Mouse (Mus musculus): Measurements from ENCODE around the gene Dhps. TPM values are rescaled to one million over a fixed set of nuclear protein-coding genes. Genes with fewer than 3 reads are reported as not detected.

The Dhps gene
- total RNA-seq (2017): 35.9 to 75.4 TPM (median 50.0 TPM) in 3 replicates

DNA sequence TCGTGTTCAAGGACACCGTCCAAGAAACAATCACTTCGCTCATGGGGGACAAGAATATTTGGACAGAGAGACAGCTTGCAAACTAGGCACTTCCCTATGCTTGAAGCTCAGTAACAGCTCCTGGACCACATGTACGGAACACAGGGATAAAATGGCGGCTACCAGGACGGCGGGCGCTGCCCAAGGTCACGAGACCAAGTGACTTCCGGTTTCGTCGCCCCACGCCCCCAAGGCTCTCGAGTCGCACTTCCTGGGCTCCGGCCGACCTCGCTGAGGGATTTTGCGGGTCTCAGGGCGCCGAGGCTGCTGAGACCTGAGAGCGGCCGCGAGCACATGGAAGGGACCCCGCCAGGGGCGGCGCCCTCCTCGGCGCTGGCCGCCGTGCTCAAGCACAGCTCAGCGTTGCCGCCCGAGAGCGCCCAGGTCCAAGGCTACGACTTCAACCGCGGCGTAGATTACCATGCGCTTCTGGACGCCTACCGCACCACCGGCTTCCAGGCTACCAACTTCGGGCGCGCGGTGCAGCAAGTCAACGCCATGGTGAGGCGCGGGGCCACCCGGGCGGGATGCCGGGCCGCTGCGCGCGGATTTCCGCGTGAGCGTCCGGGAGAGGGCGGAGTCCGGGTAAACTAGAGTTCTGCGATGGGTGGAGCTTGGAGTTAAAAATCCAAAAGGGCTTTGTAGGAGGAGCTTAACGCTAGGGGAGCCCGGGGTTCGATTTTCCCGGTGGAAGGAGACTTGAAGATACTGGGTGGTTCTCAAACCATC lies at the start of gene Dhps:
TSS of gene Dhps (plus strand) at position 244 of the 768 bp plus-strand sequence.
- peak; percentile 82 for ATAC-seq (replicated peaks; ENCODE audit: insufficient number of reproducible peaks, low FRiP score, low TSS enrichment, poor library complexity, severe bottlenecking)

DNA sequence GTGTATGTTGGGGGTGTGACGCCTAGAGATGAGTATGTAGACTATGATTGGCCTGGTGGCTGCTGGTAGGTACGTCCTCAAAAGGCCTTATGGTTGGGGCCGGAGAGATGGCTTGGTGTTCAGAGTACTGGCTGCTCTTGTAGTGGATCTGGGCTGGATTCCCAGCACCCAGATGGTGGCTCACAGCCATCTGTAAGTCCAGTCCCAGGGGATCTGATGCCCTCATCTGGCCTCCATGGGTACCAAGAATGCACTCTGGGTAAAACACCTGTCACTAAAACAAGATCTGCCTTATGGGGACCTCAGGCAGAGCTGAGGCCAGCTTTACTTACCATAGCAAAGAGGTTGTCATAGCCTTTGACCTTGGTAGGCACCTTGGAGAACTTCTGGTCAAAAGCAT lies 47.7 kb upstream of the Dhps start:
- ATAC-seq (replicated peaks; ENCODE audit: insufficient number of reproducible peaks, low FRiP score, low TSS enrichment, poor library complexity, severe bottlenecking): no peak

DNA sequence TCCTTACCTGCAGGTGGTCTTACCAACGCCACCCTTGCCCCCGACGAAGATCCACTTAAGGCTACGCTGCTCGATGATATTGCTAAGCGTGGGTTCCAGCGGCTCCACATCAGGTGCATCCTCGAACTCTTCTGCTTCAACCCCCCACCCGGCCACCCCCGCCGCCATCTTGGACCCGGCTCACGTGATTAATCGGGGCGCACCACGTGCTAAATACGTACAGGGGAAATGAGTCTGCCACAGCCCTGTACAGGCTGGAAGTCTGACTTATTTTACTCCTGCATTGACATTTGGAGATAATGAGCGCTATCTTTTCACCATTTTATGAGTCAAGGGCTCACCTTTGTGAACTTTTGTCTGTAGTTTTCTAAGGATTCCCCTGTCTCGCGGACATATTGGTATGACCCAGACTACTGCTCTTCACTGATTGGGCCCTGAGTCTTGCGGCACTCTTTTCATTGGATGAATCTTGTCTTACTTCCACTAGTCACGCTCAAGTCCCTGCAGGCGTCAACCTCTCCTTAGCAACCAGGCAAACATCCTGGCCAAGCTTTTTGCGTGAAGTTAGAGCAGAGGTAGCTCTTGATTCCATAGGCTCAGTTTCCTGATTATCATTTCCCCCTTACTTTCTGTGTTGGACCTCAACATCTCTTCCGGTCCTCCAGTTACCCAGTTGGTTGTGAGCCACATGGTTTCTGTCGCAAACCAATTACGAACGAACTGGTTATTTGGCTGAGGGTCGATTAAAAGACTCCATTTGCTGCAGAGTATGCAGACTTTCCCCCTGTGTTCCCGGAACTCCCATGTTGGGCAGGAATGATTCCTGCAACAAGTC lies 46.2 kb upstream of the Dhps start, which contains the start of gene Asna1:
TSS of gene Asna1 (minus strand) at position 184 of the 835 bp plus-strand sequence.
- peak; percentile 86 for ATAC-seq (replicated peaks; ENCODE audit: insufficient number of reproducible peaks, low FRiP score, low TSS enrichment, poor library complexity, severe bottlenecking)

DNA sequence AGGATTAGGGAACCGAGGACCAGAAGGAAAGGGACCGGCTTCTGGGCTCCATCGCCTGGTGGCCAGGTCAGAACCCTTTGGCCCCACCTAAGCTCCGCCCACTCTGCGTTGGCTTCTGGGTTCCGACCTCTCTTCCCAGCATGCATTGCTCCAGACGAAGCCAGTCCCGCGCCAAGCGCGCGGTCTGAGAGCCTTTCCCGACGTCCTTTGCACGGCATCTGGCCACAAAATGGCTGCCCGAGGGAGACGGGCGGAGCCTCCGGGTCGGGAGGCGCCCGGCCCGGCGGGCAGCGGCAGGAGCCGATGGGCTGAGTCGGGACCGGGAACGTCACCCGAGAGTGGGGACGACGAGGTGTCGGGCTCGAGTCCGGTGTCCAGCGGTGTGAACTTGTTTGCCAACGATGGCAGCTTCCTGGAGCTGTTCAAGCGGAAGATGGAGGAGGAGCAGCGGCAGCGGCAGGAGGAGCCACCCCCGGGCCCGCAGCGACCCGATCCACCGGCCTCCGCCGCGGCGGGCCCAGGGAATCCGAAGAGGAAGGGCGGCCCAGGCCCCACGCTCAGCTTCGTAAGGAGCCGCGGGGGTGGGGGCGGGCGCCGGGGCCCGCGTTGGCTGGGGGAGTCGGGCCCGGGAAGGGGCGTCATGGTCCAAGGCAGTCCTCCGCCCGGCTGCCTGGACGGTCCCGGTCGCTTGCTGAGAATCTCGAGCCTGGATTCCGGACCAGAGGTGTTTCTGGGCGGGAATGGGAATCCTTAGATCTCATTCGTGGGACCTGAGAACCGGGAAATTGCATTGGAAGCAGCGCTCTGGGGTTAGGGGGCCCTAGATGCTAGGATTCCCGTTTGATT lies 44.7 kb upstream of the Dhps start, which contains the start of gene Trir:
TSS of gene Trir (plus strand) at position 154 of the 846 bp plus-strand sequence.
- ATAC-seq (replicated peaks; ENCODE audit: insufficient number of reproducible peaks, low FRiP score, low TSS enrichment, poor library complexity, severe bottlenecking): peak; percentile 88

DNA sequence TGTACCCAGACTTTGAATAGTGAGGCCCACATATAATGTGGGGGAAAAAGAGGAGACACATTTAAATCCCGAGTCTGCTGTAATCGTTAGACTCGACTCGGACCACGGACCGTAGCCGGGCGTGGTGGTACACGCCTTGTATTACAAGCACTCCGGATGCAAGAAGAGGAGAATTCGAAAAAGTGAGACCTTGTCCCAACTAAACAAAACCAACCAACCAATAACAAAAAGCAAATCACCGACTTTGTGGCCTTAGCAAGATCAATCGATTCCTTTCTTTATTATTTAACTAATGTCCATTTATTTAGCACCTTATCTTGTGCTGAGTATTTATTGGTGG lies 44.1 kb upstream of the Dhps start:
- no peak for ATAC-seq (replicated peaks; ENCODE audit: insufficient number of reproducible peaks, low FRiP score, low TSS enrichment, poor library complexity, severe bottlenecking)

DNA sequence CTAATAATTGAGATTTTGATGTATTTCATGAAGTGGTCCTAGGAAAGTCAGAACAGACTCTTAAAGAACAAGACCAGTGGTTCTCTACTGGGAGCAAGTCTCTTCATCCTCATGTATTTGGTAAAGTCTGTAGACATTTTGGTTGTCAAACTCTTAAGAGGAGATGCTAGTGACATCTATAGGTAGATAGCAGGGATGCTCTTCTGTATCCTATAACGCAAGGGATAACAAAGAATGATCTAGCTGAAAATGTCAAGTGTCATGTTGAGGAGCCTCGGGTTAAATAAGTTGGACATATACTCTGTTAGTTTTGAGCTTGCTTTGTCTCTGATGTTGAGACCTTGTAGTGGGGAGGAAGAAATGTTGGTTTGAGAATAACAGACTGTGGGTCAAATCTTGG lies 43.6 kb upstream of the Dhps start:
- no peak for ATAC-seq (replicated peaks; ENCODE audit: insufficient number of reproducible peaks, low FRiP score, low TSS enrichment, poor library complexity, severe bottlenecking)

DNA sequence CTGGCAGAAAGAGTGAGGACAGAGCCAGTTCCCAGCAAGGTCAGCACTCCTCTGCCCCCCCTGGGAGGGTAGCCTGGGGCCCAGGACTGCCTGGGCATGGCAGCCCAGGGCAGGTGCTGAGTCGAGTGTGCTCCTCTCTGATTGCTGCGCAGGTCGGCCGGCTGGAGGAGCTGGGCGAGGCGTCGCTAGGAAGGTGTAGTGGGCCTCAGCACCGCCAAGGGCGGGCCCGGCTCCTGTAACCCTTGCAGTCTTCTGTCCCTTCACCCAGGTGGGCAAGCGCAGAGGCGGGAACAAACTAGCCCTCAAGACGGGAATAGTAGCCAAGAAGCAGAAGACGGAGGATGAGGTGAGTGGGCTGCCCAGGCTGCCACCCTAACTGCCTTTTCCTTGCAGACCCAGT lies 42.3 kb upstream of the Dhps start:
- no peak for ATAC-seq (replicated peaks; ENCODE audit: insufficient number of reproducible peaks, low FRiP score, low TSS enrichment, poor library complexity, severe bottlenecking)

DNA sequence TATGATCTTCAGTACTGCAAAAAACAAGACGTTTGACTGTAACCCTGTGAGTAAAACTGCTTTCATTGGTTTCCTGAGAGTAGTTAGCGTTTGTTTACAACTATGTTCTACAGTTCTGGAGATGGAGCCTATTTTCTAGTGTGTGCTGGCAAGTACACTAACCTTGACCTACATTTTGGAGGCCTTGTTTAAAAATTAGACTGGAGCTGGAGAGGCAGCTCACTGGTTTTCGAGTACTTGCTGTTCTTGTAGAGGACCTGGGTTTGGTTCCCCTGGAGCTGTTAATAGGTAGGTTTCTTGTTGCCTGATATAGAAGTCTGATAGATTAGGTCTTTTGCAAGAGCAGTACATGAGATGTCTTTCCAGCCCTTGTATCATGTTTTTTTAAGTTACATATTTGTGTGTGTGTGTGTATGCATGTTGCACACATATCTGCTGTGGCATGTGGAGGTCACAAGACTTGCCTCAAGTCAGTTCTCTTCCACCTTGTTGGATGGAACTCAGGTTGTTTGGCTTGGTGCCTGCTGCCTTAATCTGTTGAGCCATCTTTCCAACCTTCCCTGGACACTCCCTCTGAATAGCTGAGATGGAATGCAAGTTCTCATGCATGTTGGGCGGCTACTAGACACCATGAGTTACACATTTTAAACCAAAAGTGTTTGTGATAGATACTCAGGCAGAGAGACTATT lies 38.8 kb upstream of the Dhps start:
- ATAC-seq (replicated peaks; ENCODE audit: insufficient number of reproducible peaks, low FRiP score, low TSS enrichment, poor library complexity, severe bottlenecking): no peak

DNA sequence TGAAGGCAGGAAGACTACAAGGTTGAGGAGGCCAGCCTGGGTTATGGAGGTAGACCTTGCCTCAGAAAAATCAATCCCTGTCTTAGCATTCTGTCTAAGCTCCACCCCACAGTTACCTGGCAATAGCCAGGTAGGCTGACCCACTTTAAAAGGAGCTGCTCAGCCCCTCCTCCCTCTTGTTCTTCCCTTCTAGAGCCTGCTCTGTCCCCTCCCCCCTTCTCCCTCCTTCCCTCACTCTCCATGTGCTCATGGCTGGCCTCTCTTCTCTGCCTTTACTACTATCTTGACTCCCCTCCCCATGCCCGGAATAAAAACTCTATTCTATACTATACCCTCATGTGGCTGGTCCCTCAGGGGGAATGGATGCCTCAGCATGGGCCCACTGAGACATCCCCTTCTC lies 37.7 kb upstream of the Dhps start:
- no peak for ATAC-seq (replicated peaks; ENCODE audit: insufficient number of reproducible peaks, low FRiP score, low TSS enrichment, poor library complexity, severe bottlenecking)

DNA sequence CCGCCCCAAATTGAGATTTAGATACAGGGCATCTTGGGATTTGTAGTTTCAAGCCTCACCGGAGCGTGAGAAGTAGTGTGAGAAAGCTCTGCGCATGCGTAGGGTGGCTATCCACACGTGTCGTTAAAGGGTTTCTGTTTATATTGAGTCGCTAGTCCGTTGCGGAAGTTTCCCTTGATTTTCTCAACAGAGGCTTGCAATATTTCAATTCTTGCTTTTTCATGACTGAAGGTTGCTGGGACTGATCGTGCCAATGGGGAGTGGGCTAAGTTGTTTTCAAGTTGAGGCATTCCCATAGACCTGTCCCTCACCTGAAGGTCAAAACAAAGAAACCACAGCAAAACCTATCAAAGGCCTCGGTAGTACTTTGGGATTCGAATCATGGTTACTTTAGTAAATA lies 36.8 kb upstream of the Dhps start:
- peak; percentile 62; the same call in 1 of the 2 replicates for ATAC-seq (replicated peaks; ENCODE audit: insufficient number of reproducible peaks, low FRiP score, low TSS enrichment, poor library complexity, severe bottlenecking)

DNA sequence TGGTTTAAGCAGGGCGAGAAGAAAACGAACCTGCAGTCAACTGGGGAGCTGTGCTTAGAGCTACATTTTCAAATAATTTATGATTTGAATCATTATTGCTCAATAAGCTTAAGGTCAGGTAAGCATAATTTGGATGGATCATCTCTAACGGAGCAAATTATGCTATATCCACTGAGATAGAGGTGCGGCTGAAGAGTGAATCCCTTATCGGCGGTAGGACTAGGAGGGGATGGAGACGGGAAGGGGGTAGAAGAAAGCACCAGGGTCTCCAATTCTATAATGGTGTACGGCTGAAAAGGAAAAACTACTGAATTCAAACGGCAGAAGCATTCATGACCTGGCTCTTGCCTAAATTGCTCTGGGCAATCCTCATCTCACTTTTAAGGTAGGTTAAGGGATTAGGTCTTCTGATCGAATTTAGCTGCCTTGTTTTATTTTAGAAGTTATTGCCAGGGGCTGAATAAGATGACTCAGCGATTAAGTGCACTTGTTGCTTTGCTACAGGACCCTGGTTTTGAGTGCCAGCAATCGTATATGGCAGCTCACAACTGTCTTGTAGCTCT lies 36.3 kb upstream of the Dhps start:
- no peak for ATAC-seq (replicated peaks; ENCODE audit: insufficient number of reproducible peaks, low FRiP score, low TSS enrichment, poor library complexity, severe bottlenecking)

DNA sequence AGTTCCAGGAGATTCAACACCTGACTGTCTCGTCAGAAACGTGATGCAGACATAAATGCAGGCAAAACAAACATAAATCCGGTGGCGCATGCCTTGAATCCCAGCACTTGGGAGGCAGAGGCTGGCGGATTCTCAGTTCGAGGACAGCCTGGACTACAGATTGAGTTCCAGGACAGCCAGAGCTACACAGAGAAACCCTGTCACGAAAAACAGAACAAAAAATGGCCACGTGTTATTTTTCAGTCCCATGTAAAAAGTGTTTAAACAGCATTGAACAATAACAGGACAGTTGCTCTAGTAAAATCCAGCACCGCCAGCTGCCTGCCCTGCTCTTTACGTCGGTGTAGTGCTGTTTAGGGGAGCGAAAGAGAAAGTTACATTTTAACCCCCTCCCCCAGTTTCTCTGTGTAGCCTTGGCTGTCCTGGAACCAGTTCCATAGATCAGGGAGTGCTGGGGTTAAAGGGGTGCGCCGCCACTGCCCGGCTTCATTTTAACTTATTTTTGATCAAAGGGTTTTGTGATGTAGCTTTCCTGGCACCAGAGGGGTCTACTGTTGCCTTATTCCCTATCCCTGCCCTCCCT lies 35.7 kb upstream of the Dhps start:
- ATAC-seq (replicated peaks; ENCODE audit: insufficient number of reproducible peaks, low FRiP score, low TSS enrichment, poor library complexity, severe bottlenecking): no peak

DNA sequence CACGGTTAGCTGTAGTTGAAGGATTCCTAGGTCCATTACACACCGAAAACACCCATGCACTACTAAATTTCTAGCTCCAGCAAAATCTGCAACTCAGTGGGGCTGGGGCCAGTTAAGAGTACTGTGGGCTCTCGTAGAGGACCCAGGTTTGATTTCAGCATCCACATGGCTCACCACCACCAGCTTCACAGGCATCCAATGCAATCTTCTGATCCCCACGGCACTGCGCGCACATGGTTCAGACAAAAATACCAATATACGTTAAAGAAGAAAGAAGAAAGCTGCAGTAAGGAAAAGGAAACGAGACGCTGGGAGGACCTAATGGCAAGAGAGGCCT lies 35.2 kb upstream of the Dhps start:
- ATAC-seq (replicated peaks; ENCODE audit: insufficient number of reproducible peaks, low FRiP score, low TSS enrichment, poor library complexity, severe bottlenecking): no peak

DNA sequence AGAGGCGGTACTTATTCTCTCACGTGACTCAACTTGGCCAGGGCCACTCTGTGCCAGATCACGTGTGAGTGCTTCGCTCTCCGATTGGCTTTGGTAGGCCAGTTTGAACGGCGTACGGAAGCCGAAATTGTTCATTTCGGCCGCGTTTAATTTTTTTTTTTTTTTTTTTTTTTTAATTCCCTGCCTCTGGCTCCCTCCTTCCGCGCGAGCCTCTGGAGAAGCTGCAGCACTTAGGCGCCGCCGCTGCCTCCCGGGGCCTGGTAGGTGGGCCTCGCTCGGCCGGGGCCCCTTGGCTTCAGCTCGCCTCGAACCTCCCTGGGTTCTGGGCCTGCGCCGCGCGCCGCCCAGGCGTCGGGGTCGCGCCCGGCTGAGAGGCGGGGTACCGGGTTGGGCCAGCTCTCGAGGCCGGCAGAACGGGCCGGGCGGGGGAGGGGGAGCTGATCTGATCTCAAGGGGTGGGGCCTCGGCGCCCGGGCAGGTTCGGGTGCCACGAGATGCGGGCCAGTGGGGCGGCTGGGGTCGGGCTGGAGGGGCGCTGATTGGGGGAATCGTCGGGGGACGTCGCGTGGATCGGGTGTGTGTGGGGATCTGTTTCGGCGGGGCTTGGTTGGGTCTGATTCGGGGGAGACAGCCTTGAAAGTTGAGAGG lies 34.7 kb upstream of the Dhps start, which contains the start of gene Tnpo2:
TSS of gene Tnpo2 (plus strand) at position 198 of the 648 bp plus-strand sequence.
- peak; percentile 89 for ATAC-seq (replicated peaks; ENCODE audit: insufficient number of reproducible peaks, low FRiP score, low TSS enrichment, poor library complexity, severe bottlenecking)

DNA sequence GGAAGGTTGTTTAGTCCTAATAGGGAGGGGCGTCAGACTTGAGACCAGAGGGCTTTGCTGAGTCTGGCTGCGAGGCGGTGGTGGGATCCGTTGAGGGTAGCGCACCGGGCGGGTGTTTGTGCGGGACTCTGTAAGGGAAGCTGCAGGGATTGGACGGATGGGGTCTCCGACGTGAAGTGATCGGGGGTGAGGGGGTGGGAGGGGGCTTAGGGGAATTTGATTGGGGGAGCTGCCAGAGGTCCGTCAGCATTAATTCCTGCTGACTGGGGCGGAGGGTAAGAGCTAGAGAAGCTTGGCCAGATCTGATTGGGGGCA lies 34.2 kb upstream of the Dhps start:
- no peak for ATAC-seq (replicated peaks; ENCODE audit: insufficient number of reproducible peaks, low FRiP score, low TSS enrichment, poor library complexity, severe bottlenecking)

DNA sequence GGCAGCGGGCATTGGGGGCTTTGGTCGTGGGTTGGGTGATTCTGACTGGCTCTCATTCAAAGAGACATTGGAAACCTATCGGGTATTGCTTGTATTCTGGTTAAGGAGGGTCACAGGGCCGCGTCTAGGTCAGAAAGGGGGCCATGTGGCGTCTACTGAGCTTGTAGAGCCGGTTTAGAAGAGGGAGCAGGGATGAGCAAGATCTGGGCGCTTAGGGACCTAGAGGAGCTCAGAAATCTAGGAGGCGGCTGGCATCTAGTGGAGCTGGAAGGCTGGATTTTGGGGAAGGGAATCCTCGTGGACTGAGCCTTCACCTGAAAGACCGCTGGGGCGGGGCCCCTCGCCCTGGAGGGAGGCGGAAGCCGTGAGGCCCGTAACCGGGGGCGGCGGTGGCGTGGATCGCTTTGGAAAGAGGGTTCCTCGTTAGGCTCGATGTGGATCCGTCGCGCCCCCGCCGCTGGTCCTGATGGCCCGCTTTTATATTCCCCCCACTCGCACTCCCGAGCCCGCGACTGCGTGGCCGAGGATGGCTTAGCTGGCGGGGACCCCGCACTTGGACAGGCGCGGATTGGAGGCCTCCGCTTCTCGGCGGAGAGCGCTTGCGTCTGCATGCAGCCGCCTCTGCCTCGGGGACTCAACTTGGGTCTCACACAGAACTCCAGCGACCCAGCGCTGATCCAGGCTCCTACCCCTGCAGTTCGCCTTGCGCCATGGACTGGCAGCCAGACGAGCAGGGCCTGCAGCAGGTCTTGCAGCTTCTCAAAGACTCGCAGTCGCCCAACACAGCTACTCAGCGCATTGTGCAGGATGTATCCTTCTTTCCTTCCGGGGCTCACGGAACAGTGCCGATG lies 33.7 kb upstream of the Dhps start:
- no peak for ATAC-seq (replicated peaks; ENCODE audit: insufficient number of reproducible peaks, low FRiP score, low TSS enrichment, poor library complexity, severe bottlenecking)

DNA sequence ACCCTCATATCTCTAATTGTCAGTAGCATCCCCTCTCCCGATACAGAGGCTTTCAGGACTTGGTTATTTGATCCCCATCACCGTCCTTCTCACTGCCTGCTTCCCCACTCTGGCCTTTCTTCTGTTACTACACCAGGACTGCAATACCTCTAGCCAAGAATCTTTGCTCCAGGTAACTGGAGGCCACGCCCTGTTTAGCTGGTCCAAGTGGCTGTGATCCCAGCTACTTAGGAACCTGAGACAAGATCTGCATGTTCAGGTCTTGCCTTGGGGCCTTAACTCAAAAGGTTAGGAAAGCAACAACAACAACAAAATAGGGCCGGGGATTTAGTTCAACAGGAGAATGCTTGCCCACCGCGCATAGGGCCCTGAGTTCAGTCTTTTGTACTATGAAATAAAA lies 27.9 kb upstream of the Dhps start:
- ATAC-seq (replicated peaks; ENCODE audit: insufficient number of reproducible peaks, low FRiP score, low TSS enrichment, poor library complexity, severe bottlenecking): no peak
